Mouse (Mus musculus): ENCODE measurements around the gene Mrps34.
A peak's percentile ranks its signal among the peaks of the same experiment; 100 is the strongest.

DNA sequence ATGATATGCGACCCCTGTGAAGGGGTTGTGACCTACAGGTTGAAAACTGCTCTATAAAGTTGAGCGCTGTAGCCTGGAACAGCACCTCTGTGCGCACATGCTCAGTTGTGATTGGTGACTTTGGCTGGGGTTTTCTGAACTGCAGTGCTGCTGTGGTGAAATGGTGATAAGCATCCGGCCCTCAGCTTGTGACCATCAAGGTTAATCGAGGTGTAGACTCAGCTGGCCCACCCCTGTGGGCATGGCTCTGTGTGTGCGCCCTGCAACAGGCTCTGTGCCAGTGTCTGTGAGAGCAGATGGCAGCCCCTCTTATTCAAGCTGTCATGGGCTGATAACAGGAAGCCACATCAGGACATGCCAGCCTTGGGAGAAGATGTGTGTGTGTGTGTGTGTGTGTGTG is 35.9 kb upstream of the Mrps34 start:
- TF ChIP-seq CTCF (IDR thresholded peaks at IDR 0.05; ENCODE audit: low read depth, low read length) (no peak), POLR2AphosphoS5 (IDR thresholded peaks at IDR 0.05; ENCODE audit: insufficient replicate concordance, low read depth, low read length) (no peak), TAL1 (conservative IDR thresholded peaks at IDR 0.05; ENCODE audit: low read depth, low read length) (peak; percentile 62), GATA1 (IDR thresholded peaks at IDR 0.05; ENCODE audit: borderline replicate concordance, low read length) (no peak), GATA2 (IDR thresholded peaks at IDR 0.05; ENCODE audit: borderline replicate concordance, low read depth, low read length) (no peak)
